20 mouse cellular contexts compared by ENCODE assay signal in the genomic region with DNA sequence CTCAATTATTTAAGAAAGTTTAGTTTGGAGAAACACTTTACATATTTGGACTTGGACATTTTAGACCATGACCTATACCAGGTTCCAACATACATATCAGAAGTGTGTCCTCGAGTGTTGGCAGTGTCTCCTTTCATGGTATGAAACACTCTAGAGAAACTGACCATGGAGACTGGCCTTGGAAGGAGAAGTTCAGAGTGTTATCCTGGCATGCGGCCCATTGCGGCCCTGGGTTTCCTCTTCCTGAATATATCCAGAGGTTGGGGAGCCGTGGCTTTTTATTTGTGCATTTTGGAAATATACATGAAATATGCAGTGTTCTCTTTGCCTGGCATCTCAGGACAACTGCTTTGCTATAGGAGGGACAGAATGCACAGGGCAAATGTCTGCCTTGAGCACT.
"Had no signal": no experiment of that assay in that cellular context is flagged by ENCODE, and none has a peak within 500 bp of the region (broad histone marks: within the 10 kb centered on the region; RNA-seq: fewer than 3 reads in every experiment).

No protein-coding gene starts in this region.

- H3K27ac ChIP-seq: kidney, postnatal 0 days; limb, embryonic 15.5 days; liver, embryonic 13.5 days; lung, embryonic 15.5 days; macrophage; midbrain, embryonic 13.5 days; neural tube, embryonic 15.5 days had no signal

- H3K36me3 ChIP-seq: limb, embryonic 15.5 days; liver, embryonic 13.5 days; lung, embryonic 15.5 days; midbrain, embryonic 13.5 days; neural tube, embryonic 15.5 days had no signal

- H3K9me3 ChIP-seq: limb, embryonic 15.5 days; lung, embryonic 15.5 days; midbrain, embryonic 13.5 days; neural tube, embryonic 15.5 days had no signal

- ATAC-seq: liver, postnatal 0 days; midbrain, embryonic 13.5 days had no signal

- H3K4me3 ChIP-seq: limb, embryonic 15.5 days; liver, embryonic 13.5 days; lung, embryonic 15.5 days; megakaryocyte, embryonic 14.5 days; midbrain, embryonic 13.5 days; myocyte; neural tube, embryonic 15.5 days had no signal

- H3K9ac ChIP-seq: limb, embryonic 15.5 days; liver, embryonic 13.5 days; liver, postnatal 0 days; lung, embryonic 15.5 days; midbrain, embryonic 13.5 days; neural tube, embryonic 15.5 days had no signal

- H3K4me2 ChIP-seq: limb, embryonic 15.5 days; liver, embryonic 13.5 days; lung, embryonic 15.5 days; midbrain, embryonic 13.5 days; neural tube, embryonic 15.5 days had no signal

- DNase-seq: kidney, adult 11 months; kidney, adult 9 months; kidney, postnatal 36 days; layer of hippocampus, adult 9-11 months; layer of hippocampus, postnatal 36 days; liver, embryonic 13.5 days; liver, postnatal 0 days; lung, postnatal 14 days; right cerebral cortex, adult 18-20 months; right cerebral cortex, postnatal 25 days; thymus, adult 18-20 months; thymus, postnatal 25 days had no signal

- H3K4me1 ChIP-seq: limb, embryonic 15.5 days; liver, embryonic 13.5 days; lung, embryonic 15.5 days; megakaryocyte, embryonic 14.5 days; neural tube, embryonic 15.5 days had no signal

- H3K27me3 ChIP-seq: limb, embryonic 15.5 days; liver, embryonic 13.5 days; lung, embryonic 15.5 days; megakaryocyte, embryonic 14.5 days; midbrain, embryonic 13.5 days; neural tube, embryonic 15.5 days had no signal
